Mouse (Mus musculus) urinary bladder, adult 2 months (tissue): ENCODE measurements around the gene Nap1l1. TPM values are rescaled to one million over a fixed set of nuclear protein-coding genes. Genes with fewer than 3 reads are reported as not detected.
"Not testable (repeated sequence)": the region's sequence is repeated elsewhere in the genome, so short reads cannot be mapped to it uniquely, and the experiment has no call there.

Source experiments
- DNase-seq: peaks from one replicate; pipeline ENCODE4 v3.0.0; 2022; ENCODE audit warnings: low spot score
- polyA plus RNA-seq: library from polyadenylated mRNA; depleted of rRNA; stranded (reverse); fragments of >200 nt; gene quantifications from 2 replicates; pipeline ENCODE4 v1.2.3, GENCODE M21; 2012; rRNA removed

Nap1l1 gene
- 118 and 150 TPM in 2 replicates for polyA plus RNA-seq

DNA sequence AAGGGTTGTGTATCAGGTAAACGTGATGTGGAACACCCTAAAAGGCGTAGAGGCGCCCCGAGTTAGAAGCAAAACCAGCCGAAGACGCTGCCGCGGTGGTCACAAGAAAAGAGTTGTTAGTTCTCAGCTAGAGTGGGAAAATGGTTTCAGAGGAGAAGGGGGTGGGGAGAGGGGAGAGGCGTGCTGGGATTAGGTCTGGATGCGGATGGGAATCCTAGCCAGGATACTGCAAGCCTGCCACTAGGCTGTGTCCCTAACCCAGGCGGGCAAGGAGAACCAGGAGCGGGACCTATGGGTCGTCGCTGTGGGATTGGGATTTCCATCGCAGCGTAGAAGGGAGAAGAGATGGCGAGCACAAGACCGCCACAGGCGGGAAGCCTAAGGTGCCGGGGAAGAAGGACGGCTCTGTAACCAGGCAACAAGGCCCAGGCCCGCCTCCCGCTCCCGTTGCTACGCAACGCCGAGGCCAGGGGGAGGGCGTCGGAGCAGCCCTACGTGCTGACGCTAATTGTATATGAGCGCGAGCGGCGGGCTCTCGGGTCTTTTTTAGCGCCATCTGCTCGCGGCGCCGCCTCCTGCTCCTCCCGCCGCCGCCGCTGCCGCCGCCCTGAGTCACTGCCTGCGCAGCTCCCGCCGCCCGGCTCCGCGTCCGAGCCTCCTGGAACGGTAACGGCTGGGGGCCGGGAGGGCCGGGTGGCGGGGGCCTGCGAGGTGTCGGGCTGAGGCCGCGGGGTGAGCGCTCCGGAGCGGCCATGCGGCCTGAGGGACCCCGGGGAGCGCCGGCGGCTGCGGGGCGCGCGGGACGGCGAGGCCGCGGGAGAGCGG, at the start of gene Nap1l1:
Gene Nap1l1, plus strand, starts transcription at position 538 of the 825 bp plus-strand sequence.
- peak; percentile 82 for DNase-seq

DNA sequence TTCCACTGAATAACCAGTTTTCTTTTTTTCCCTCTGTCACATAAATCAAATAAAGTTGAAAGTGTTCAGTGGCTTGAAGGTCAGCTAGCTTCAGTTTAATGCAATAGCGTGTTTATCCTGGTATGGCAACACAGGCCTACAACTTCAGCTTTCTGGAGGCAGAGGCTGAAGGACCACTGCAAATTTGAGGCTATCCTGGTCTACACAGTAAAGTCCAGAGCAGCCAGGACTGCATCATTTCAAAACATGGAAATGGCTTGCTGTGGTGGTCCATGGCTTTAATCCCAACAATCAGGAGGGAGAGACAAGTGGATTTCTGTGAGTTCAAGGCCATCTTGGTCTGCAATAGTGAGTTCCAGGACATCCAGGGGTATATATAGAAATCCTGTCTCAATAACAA, 46.5 kb upstream of the Nap1l1 start:
- DNase-seq, result no peak

- DNase-seq, result no peak
These were observed 39.5 kb upstream of the Nap1l1 start for GRCm38 (mm10) chr10:111433502-111433901.

- DNase-seq, result no peak
These were observed 32.0 kb upstream of the Nap1l1 start for GRCm38 (mm10) chr10:111441034-111441440.

GRCm38 (mm10) chr10:111444199-111444598, 28.8 kb upstream of the Nap1l1 start:
- DNase-seq, result no peak

- no peak for DNase-seq
These were observed 26.9 kb upstream of the Nap1l1 start for GRCm38 (mm10) chr10:111445939-111446671.

- not testable (repeated sequence) for DNase-seq
These were observed 26.4 kb upstream of the Nap1l1 start for GRCm38 (mm10) chr10:111446672-111447008.

DNA sequence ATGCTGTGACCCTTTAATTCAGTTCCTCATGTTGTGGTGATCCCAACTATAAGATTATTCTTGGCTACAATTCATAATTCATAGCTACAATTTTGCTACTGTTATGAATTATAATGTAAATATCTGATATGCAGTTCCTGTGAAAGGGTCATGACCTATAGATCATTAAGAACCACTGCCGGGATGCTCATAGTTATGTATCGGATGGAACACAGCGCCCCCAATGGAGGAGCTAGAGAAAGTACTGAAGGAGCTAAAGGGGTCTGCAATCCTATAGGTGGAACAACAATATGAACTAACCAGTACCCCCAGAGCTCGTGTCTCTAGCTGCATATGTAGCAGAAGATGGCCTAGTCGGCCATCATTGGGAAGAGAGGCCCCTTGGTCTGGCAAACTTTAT, 23.4 kb upstream of the Nap1l1 start:
- DNase-seq, result not testable (repeated sequence)

- DNase-seq, result no peak
These were observed 21.2 kb upstream of the Nap1l1 start for GRCm38 (mm10) chr10:111451683-111452322.

- no peak for DNase-seq
These were observed 20.6 kb upstream of the Nap1l1 start for GRCm38 (mm10) chr10:111452426-111452825.

DNA sequence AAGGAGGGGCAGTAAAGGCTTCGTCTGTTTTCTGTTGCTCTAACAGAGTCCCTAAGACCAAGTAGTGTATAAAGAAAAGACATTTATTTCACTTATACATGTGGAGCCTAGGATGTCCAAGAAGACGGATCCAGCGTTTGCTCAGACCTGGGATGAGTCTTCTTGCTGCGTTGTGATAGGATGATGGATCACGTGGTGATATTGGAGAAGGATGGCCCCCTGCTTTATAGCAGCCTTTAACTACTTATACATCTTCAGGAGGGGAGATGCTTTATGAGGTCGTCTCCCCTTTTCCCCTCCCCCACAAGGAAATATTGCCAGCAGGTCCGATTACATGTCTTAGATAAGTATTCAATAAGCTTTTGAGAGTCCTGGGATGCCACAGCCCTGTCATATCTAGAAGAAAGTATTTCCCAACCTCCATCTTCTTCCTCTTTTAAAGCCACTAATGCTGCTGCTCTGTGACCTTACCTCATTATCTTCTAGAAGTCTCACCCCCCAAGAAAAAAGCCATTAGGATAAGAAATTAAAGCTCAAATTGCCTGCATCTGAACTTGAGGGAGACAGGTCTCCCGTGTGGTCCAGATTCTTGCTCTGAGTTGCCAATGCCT, 18.2 kb upstream of the Nap1l1 start:
- DNase-seq, result no peak

DNA sequence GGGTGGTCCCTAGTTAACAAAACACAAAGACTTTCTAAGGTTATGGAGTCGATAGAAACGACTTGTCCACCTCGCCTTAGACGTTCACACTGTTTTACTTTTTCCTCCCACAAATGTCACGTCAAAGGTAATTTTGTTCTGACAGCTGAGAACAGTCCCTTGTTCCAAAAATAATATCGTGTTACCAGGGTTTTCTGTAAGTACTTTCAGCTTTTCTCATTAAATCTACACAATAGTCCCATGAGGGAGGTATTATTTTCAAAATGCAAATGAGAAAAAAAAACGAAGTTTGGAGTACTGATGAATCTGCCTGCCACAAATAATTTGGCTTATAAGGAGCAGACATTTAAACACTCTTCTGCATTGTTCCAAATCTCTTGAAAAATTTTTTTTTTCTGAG, 14.9 kb upstream of the Nap1l1 start:
- DNase-seq, result no peak

DNA sequence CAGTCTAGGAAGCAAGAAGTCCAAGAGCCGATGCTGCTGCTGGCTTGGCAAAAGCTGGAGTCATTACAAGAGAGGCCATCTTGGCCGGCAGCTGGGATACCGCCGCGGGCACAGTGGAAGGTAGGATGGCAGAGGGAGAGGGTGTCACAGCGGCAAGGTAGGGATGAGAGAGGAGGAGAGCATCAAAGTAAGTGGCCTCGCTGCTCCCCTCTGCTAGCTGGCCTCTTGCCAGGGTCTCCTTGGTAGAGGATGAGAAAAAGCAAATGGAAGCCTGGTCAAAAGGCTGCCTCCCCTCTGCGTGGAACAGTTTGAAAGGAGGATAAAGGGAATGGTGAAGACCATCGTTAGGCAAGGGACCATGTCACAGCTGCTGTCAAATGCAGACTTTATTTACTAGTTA, 14.0 kb upstream of the Nap1l1 start:
- no peak for DNase-seq

- no peak for DNase-seq
These were observed 13.1 kb upstream of the Nap1l1 start for GRCm38 (mm10) chr10:111459874-111460273.

GRCm38 (mm10) chr10:111460381-111460780, 12.6 kb upstream of the Nap1l1 start:
- DNase-seq, result no peak

DNA sequence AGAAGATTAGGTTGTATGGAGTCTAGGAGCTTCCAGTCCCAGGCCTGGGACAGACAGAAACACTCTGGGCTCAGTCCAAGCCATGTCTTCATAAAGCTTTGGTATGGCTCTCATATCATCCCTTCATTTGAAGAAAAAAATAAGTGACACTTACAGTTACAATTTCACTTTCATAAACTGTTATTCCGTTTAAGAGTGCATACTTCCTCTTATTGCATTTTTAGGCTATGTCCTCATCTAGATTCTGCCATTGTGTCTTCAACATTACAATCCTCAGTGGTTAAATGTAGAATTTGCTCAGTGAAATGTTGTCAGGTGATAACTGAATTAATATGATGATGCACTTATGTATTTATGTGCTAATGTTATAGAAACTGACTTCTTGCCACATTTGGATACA, 8.2 kb upstream of the Nap1l1 start:
- no peak for DNase-seq

DNA sequence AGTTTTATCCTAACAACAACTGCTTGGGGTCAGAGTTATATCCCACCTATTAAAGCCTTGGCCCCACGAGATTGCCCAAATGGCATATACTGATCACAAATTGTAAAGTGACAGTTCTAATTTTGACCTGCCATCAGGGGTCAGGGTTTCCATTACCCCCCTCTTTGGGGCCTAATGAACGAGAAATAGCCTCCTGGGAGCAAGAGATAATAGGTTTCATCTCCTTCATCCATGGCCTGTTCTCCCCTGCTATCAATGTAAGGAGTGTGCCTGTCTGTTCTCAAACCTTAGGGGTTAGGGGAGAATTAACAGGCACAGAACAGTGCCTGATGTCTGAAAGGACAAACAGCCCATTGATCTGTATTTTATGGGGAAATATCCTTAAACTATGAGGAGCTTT, 7.6 kb upstream of the Nap1l1 start:
- DNase-seq, result no peak

- no peak for DNase-seq
These were observed 1.9 kb upstream of the Nap1l1 start for GRCm38 (mm10) chr10:111471166-111471565.

- DNase-seq, result no peak
These were observed 718 bp downstream of the Nap1l1 start for GRCm38 (mm10) chr10:111473511-111474371.

GRCm38 (mm10) chr10:111476301-111476700, 3.3 kb downstream of the Nap1l1 start:
- no peak for DNase-seq

DNA sequence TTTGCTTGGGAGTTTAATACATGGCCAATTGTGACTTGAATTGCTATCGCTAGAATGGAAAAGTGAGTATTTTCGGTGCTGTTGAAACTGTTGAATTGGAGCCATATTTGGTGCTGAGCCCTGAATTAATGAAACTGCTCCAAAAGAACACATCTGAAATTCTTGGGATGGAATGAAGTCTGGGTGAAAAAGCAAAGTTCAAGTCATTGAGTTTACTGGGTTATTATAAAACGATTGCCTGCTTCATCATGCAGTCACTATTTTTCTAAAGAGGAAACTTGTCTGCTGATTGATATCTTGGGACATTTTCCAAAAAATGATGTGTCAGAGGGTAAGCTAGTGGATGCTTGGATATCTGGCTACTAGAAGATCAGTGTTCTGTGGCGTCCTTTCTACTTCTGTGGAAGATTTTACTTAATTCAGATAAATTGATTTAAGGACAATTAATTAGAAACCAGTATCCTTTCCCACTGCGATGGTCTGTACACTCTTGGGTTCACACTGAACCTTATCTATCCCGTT, 4.0 kb downstream of the Nap1l1 start:
- no peak for DNase-seq
